Mouse (Mus musculus): ENCODE data around the gene Cct8l1.

DNA sequence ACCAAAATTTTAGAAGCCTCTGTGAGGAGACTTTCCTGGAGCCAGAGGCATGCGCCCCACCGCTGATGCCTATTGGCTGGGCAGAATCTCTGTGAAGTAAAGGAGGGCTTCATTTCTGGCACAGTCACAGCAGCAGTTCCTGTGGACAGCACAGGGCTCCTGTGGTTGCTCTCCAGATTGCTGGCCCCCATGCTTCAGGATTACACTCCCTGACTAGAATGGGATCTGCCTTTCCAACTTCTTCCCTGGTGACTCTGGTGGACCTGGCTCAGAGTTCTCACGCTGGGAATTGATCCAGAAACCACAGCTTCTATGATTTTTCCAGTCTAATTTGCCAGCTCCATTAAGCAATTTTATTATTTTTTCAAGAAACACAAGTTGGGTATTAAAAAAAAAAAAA is 28.2 kb downstream of the Cct8l1 start:
- no peak for TF ChIP-seq CTCF (IDR thresholded peaks at IDR 0.05; ENCODE audit: control insufficient read depth, insufficient read depth, low read length)
- no peak for TF ChIP-seq POLR2A (IDR thresholded peaks at IDR 0.05; ENCODE audit: borderline replicate concordance, control insufficient read depth, low read depth, low read length)

Measured in bone marrow, adult 2 months (tissue).